7 mouse cellular contexts compared by ENCODE assay signal in genomic region chr12:86878426-86879353, GRCm38 (mm10). TPM values are rescaled to one million over a fixed set of nuclear protein-coding genes. Genes with fewer than 3 reads are reported as not detected.
A peak's percentile ranks its signal among the peaks of the same experiment; 100 is the strongest.
DNase-seq lines count a peak whose midpoint lies in the region; ATAC-seq and TF ChIP-seq lines count a peak whose summit lies in the region.

No protein-coding gene starts in this region.

- H3K36me3 ChIP-seq in lung, postnatal 0 days (ENCODE audit: insufficient read depth, low read length): no peaks in the 10 kb centered on the region
- no peaks in the 10 kb centered on the region for H3K36me3 ChIP-seq in embryonic facial prominence, embryonic 15.5 days
- H3K36me3 ChIP-seq in kidney, embryonic 15.5 days: 0 out of 2 replicates have a peak, but pooled peaks cover 2% of the 10 kb centered on the region
- peaks cover 4% of the 10 kb centered on the region for H3K36me3 ChIP-seq in stomach, embryonic 14.5 days (ENCODE audit: control insufficient read depth, insufficient read depth, low read length)

- no peak overlapping the region for H3K4me2 ChIP-seq in lung, postnatal 0 days (replicated peaks; ENCODE audit: low read depth, low read length)
- H3K4me2 ChIP-seq in embryonic facial prominence, embryonic 15.5 days (replicated peaks): no peak overlapping the region; the same call in 1 of the 2 replicates
- peak overlapping the region; percentile 27; the same call in 1 of the 2 replicates for H3K4me2 ChIP-seq in kidney, embryonic 15.5 days
- no peak overlapping the region for H3K4me2 ChIP-seq in stomach, embryonic 14.5 days (replicated peaks; ENCODE audit: low read depth, low read length)

- TF ChIP-seq EP300 in lung, postnatal 0 days (IDR thresholded peaks at IDR 0.05): no peak

- peak; percentile 73 for DNase-seq in lung, postnatal 0 days (ENCODE audit: low spot score)
- DNase-seq in lung, postnatal 4 days: no peak
- DNase-seq in adrenal gland, postnatal 14 days: no peak
- no peak for DNase-seq in natural killer cell, adult 2 months (ENCODE audit: low spot score in 2 of 2)

- no peak for ATAC-seq in lung, postnatal 0 days
- no peak for ATAC-seq in embryonic facial prominence, embryonic 15.5 days (ENCODE audit: insufficient number of reproducible peaks, low FRiP score, low TSS enrichment, low read depth)
- no peak for ATAC-seq in kidney, embryonic 15.5 days (replicated peaks; ENCODE audit: low FRiP score)
- no peak for ATAC-seq in stomach, embryonic 14.5 days (ENCODE audit: insufficient number of reproducible peaks, insufficient read depth, low FRiP score, low read depth)

- no peak overlapping the region for H3K4me3 ChIP-seq in lung, postnatal 0 days (ENCODE audit: low read depth, low read length)
- no peak overlapping the region for H3K4me3 ChIP-seq in embryonic facial prominence, embryonic 15.5 days (replicated peaks)
- no peak overlapping the region for H3K4me3 ChIP-seq in kidney, embryonic 15.5 days (replicated peaks)
- no peak overlapping the region for H3K4me3 ChIP-seq in stomach, embryonic 14.5 days (ENCODE audit: low read depth, low read length)

- H3K27me3 ChIP-seq in lung, postnatal 0 days (replicated peaks; ENCODE audit: insufficient read depth, low read length): no peaks in the 10 kb centered on the region
- no peaks in the 10 kb centered on the region for H3K27me3 ChIP-seq in embryonic facial prominence, embryonic 15.5 days
- no peaks in the 10 kb centered on the region for H3K27me3 ChIP-seq in kidney, embryonic 15.5 days
- H3K27me3 ChIP-seq in stomach, embryonic 14.5 days (ENCODE audit: control insufficient read depth, insufficient read depth, low read length): no peaks in the 10 kb centered on the region

- H3K9me3 ChIP-seq in lung, postnatal 0 days (ENCODE audit: low read length): no peaks in the 10 kb centered on the region
- H3K9me3 ChIP-seq in embryonic facial prominence, embryonic 15.5 days (replicated peaks): no peaks in the 10 kb centered on the region
- H3K9me3 ChIP-seq in kidney, embryonic 15.5 days (replicated peaks): no peaks in the 10 kb centered on the region
- H3K9me3 ChIP-seq in stomach, embryonic 14.5 days (ENCODE audit: control insufficient read depth, low read depth, low read length): no peaks in the 10 kb centered on the region

- no peaks in the 10 kb centered on the region for H3K4me1 ChIP-seq in lung, postnatal 0 days (ENCODE audit: insufficient read depth, low read depth, low read length)
- H3K4me1 ChIP-seq in embryonic facial prominence, embryonic 15.5 days: peaks cover 37% of the 10 kb centered on the region
- H3K4me1 ChIP-seq in kidney, embryonic 15.5 days: peaks cover 44% of the 10 kb centered on the region
- peaks cover 14% of the 10 kb centered on the region for H3K4me1 ChIP-seq in stomach, embryonic 14.5 days (ENCODE audit: control insufficient read depth, insufficient read depth, low read length)

- no peak overlapping the region for H3K27ac ChIP-seq in lung, postnatal 0 days (ENCODE audit: low read length)
- peak overlapping the region; percentile 9 for H3K27ac ChIP-seq in embryonic facial prominence, embryonic 15.5 days (replicated peaks)
- peak overlapping the region; percentile 87 for H3K27ac ChIP-seq in kidney, embryonic 15.5 days
- H3K27ac ChIP-seq in stomach, embryonic 14.5 days (ENCODE audit: low read length): peak overlapping the region; percentile 28

- TF ChIP-seq CTCF in lung, postnatal 0 days (IDR thresholded peaks at IDR 0.05): no peak

- WGBS in lung, postnatal 0 days: 50% methylated on average over 16 of the region's 16 CpGs
- WGBS in embryonic facial prominence, embryonic 15.5 days: 54% methylated on average over 16 of the region's 16 CpGs
- 43% methylated on average over 16 of the region's 16 CpGs for WGBS in kidney, embryonic 15.5 days
- 53% methylated on average over 16 of the region's 16 CpGs for WGBS in stomach, embryonic 14.5 days

- H3K9ac ChIP-seq in lung, postnatal 0 days (replicated peaks; ENCODE audit: low read depth): no peak overlapping the region
- no peak overlapping the region for H3K9ac ChIP-seq in embryonic facial prominence, embryonic 15.5 days
- peak overlapping the region; percentile 4; the same call in 1 of the 2 replicates for H3K9ac ChIP-seq in kidney, embryonic 15.5 days
- no peak overlapping the region for H3K9ac ChIP-seq in stomach, embryonic 14.5 days (replicated peaks; ENCODE audit: low read depth, low read length)

RNA-seq across cellular contexts. Expression of gene Irf2bpl, which starts 5.9 kb away (rescaled TPM):
- polyA plus RNA-seq in lung, postnatal 0 days (2015; fragmentation: Nextera tagmentation; extraction: Ambion mirVana): 39.5 and 49.1 TPM in 2 replicates
- 45.2 and 50.6 TPM in 2 replicates for polyA plus RNA-seq in embryonic facial prominence, embryonic 15.5 days (2015; fragmentation: Nextera tagmentation; extraction: Ambion mirVana)
- 40.7 and 43.9 TPM in 2 replicates for polyA plus RNA-seq in kidney, embryonic 15.5 days (2015; fragmentation: Nextera tagmentation; extraction: Ambion mirVana)
- 18.2 and 21.6 TPM in 2 replicates for polyA plus RNA-seq in stomach, embryonic 14.5 days (2014; fragmentation: Nextera tagmentation; extraction: Ambion mirVana)
- 48.4 and 53.8 TPM in 2 replicates for total RNA-seq in adrenal gland, postnatal 14 days (2021)
